Mouse (Mus musculus): ENCODE data around the gene Cyb561. TPM values are rescaled to one million over a fixed set of nuclear protein-coding genes. Genes with fewer than 3 reads are reported as not detected.

The Cyb561 gene
- polyA plus RNA-seq, 1 experiment, result not detected

GRCm38 (mm10) chr11:105920836-105921235 lies 32.3 kb downstream of the Cyb561 start:
- Histone ChIP-seq H3K4me3 (ENCODE audit: insufficient read depth, low read depth, low read length) (no peak overlapping the region), H3K27ac (ENCODE audit: insufficient read depth, low read depth, low read length) (no peak overlapping the region), H3K4me1 (ENCODE audit: control insufficient read depth, insufficient read depth, low read length) (peaks cover 8% of the 10 kb centered on the region)
- 86% methylated on average over 2 of the region's 2 CpGs for WGBS
- TF ChIP-seq CTCF (IDR thresholded peaks at IDR 0.05; ENCODE audit: insufficient read depth, low read depth, low read length), result no peak

DNA sequence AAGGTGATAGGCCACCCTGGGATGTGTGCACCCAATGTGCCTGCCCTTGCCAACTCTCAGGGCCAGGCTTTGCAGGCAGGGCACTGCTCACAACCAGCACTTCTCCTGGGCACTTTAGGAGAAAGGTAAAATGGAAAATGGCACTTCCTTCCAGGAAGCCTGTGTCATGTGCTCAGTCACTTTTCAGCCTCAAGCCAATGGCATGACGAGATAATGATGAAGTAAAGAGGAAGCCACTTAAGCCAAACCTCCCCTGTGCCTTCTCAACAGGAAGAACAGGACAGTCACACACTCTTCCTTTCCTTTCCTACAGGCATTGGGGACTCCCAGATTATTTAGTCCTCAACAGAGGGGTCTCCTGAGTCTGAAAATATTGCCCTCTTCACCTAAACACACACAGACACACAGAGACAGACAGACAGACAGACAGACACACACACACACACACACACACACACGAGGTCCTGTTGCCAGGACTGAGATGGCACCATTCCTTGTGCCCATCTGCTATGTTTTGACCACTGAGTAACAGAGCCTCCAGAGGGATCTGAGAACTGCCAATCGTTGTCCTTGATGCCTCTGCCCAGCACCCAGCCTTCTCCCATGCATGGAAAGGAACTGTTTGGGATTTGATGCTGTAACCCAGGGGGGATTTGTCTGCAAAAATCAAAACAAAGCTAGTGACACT lies 32.9 kb downstream of the Cyb561 start:
- Histone ChIP-seq H3K4me3 (ENCODE audit: insufficient read depth, low read depth, low read length) (no peak overlapping the region), H3K4me1 (ENCODE audit: control insufficient read depth, insufficient read depth, low read length) (peaks cover 8% of the 10 kb centered on the region), H3K27ac (ENCODE audit: insufficient read depth, low read depth, low read length) (no peak overlapping the region; the same call in 1 of the 2 replicates)
- TF ChIP-seq CTCF (IDR thresholded peaks at IDR 0.05; ENCODE audit: insufficient read depth, low read depth, low read length) (no peak), POLR2A (IDR thresholded peaks at IDR 0.05; ENCODE audit: insufficient read depth, low read depth, low read length) (no peak)
- 76% methylated on average over 3 of the region's 3 CpGs for WGBS

- H3K27ac ChIP-seq (ENCODE audit: insufficient read depth, low read depth, low read length), result 0 out of 2 replicates have a peak overlapping the region, but pooled peaks have one; percentile 17
- WGBS, result 29% methylated on average over 5 of the region's 5 CpGs
- TF ChIP-seq CTCF (IDR thresholded peaks at IDR 0.05; ENCODE audit: insufficient read depth, low read depth, low read length), result no peak
- no peak for TF ChIP-seq POLR2A (IDR thresholded peaks at IDR 0.05; ENCODE audit: insufficient read depth, low read depth, low read length)
- peaks cover 3% of the 10 kb centered on the region for H3K4me1 ChIP-seq (ENCODE audit: control insufficient read depth, insufficient read depth, low read length)
- no peak overlapping the region for H3K4me3 ChIP-seq (ENCODE audit: insufficient read depth, low read depth, low read length)
Measured at GRCm38 (mm10) chr11:105913580-105913979, 39.6 kb downstream of the Cyb561 start.

- Histone ChIP-seq H3K4me3 (ENCODE audit: insufficient read depth, low read depth, low read length) (no peak overlapping the region), H3K27ac (ENCODE audit: insufficient read depth, low read depth, low read length) (no peak overlapping the region), H3K4me1 (ENCODE audit: control insufficient read depth, insufficient read depth, low read length) (peaks cover 3% of the 10 kb centered on the region)
- TF ChIP-seq POLR2A (IDR thresholded peaks at IDR 0.05; ENCODE audit: insufficient read depth, low read depth, low read length) (no peak), CTCF (IDR thresholded peaks at IDR 0.05; ENCODE audit: insufficient read depth, low read depth, low read length) (no peak)
- 24% methylated on average over 4 of the region's 4 CpGs for WGBS
Measured at GRCm38 (mm10) chr11:105911592-105912375, 41.4 kb downstream of the Cyb561 start.

DNA sequence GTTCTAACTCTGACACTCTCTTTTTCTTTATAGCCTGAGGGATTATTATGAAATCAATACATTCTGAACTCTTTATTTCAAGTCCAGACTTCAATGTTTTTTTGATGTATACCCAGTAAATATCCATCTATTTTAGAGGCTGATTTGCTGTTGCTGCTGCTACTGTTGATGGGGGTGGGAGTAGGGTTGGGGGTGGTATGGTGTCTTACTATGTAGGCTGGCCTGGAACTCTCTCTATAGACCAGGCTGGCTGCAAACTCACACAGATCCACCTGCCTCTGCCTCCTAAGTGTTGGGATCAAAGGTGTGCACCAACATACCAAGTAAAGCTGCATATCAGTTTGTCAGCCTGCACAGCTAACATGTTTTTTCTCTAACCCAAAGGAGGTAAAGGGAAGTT lies 42.0 kb downstream of the Cyb561 start:
- Histone ChIP-seq H3K4me1 (ENCODE audit: control insufficient read depth, insufficient read depth, low read length) (peaks cover 3% of the 10 kb centered on the region), H3K4me3 (ENCODE audit: insufficient read depth, low read depth, low read length) (no peak overlapping the region), H3K27ac (ENCODE audit: insufficient read depth, low read depth, low read length) (no peak overlapping the region)
- TF ChIP-seq POLR2A (IDR thresholded peaks at IDR 0.05; ENCODE audit: insufficient read depth, low read depth, low read length), result no peak
- TF ChIP-seq CTCF (IDR thresholded peaks at IDR 0.05; ENCODE audit: insufficient read depth, low read depth, low read length), result no peak

GRCm38 (mm10) chr11:105909617-105910016 lies 43.5 kb downstream of the Cyb561 start:
- Histone ChIP-seq H3K27ac (ENCODE audit: insufficient read depth, low read depth, low read length) (no peak overlapping the region), H3K4me3 (ENCODE audit: insufficient read depth, low read depth, low read length) (no peak overlapping the region), H3K4me1 (ENCODE audit: control insufficient read depth, insufficient read depth, low read length) (peaks cover 3% of the 10 kb centered on the region)
- 54% methylated on average over 2 of the region's 2 CpGs for WGBS
- TF ChIP-seq CTCF (IDR thresholded peaks at IDR 0.05; ENCODE audit: insufficient read depth, low read depth, low read length) (no peak), POLR2A (IDR thresholded peaks at IDR 0.05; ENCODE audit: insufficient read depth, low read depth, low read length) (no peak)

DNA sequence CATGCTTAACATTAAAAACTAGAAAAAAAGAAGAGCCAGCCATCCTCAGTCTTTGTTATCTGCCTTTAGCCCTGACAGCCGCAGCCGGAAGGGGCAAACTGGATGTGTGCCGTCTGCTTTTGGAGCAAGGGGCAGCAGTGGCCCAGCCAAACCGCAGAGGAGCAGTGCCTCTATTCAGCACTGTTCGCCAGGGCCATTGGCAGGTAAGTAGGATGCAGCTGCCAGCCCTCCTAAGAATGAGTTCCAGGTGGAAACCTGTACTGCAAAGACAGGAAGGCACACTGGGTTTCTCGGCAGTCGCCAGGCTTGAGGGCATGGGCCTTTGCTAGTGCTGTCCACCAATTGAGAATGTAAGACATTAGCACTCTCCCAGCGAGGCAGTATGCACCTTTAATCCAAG lies 44.2 kb downstream of the Cyb561 start:
- peaks cover 3% of the 10 kb centered on the region for H3K4me1 ChIP-seq (ENCODE audit: control insufficient read depth, insufficient read depth, low read length)
- TF ChIP-seq POLR2A (IDR thresholded peaks at IDR 0.05; ENCODE audit: insufficient read depth, low read depth, low read length), result no peak
- no peak for TF ChIP-seq CTCF (IDR thresholded peaks at IDR 0.05; ENCODE audit: insufficient read depth, low read depth, low read length)
- H3K4me3 ChIP-seq (ENCODE audit: insufficient read depth, low read depth, low read length), result no peak overlapping the region
- WGBS, result 85% methylated on average over 8 of the region's 8 CpGs
- H3K27ac ChIP-seq (ENCODE audit: insufficient read depth, low read depth, low read length), result no peak overlapping the region

- TF ChIP-seq POLR2A (IDR thresholded peaks at IDR 0.05; ENCODE audit: insufficient read depth, low read depth, low read length) (no peak), CTCF (IDR thresholded peaks at IDR 0.05; ENCODE audit: insufficient read depth, low read depth, low read length) (no peak)
- Histone ChIP-seq H3K4me3 (ENCODE audit: insufficient read depth, low read depth, low read length) (no peak overlapping the region), H3K27ac (ENCODE audit: insufficient read depth, low read depth, low read length) (no peak overlapping the region), H3K4me1 (ENCODE audit: control insufficient read depth, insufficient read depth, low read length) (no peaks in the 10 kb centered on the region)
- 74% methylated on average over 1 of the region's 1 CpGs for WGBS
Measured at GRCm38 (mm10) chr11:105907381-105907780, 45.8 kb downstream of the Cyb561 start.

DNA sequence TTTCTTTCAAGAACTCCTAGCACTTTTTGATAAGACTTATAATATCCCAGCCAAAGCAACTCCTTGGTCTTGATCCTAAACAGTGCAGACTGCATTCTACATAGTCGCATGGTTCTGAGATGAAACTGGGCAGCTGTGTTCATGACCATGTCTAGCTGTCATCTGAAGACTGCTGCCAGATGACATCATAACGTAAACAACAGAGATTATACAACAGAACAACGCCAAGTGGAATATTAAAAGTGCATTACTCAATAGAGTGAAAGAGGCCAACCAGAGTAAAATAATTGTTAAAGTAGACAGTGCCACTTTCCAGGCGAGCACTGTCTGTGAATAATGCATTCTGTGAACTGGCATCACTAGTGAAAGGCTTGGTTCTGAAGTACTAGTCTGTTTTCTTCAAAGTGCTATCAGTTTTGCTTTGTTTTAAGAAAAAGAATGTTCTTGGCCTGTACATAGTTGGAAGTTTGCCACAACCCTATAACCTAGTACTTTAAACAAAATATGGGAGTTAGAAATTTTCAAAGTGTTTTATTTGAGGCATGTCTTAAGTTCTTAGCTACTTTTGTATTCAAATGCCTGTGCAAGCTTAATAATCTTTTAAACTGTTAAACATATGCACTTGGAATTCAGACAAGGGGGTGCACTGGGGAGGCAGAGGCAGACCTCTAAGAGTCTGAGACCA lies 47.5 kb downstream of the Cyb561 start:
- Histone ChIP-seq H3K4me3 (ENCODE audit: insufficient read depth, low read depth, low read length) (no peak overlapping the region), H3K4me1 (ENCODE audit: control insufficient read depth, insufficient read depth, low read length) (no peaks in the 10 kb centered on the region), H3K27ac (ENCODE audit: insufficient read depth, low read depth, low read length) (no peak overlapping the region)
- WGBS, result 41% methylated on average over 4 of the region's 4 CpGs
- TF ChIP-seq POLR2A (IDR thresholded peaks at IDR 0.05; ENCODE audit: insufficient read depth, low read depth, low read length), result no peak
- no peak for TF ChIP-seq CTCF (IDR thresholded peaks at IDR 0.05; ENCODE audit: insufficient read depth, low read depth, low read length)

All from olfactory bulb, adult 2 months (tissue).